Mouse (Mus musculus) CH12.LX (cell line): Measurements from ENCODE around the gene Eif4h. TPM values are rescaled to one million over a fixed set of nuclear protein-coding genes. Genes with fewer than 3 reads are reported as not detected.
A peak's percentile ranks its signal among the peaks of the same experiment; 100 is the strongest.

Source experiments
- DNase-seq: peaks from one replicate; pipeline ENCODE4 v3.0.0-alpha.2; 2013; ENCODE audit errors: extremely low read depth
- H3K27ac ChIP-seq: 2 replicates; pipeline ENCODE4 v1.5.1; 2012; ENCODE audit warnings: low read depth, mild to moderate bottlenecking, control low read depth, moderate library complexity; ENCODE audit not compliant: insufficient read depth
- H3K27me3 ChIP-seq: replicated peaks from 2 replicates; pipeline ENCODE3; 2012; ENCODE audit warnings: inconsistent platforms
- H3K36me3 ChIP-seq, 2 experiments: replicated peaks in 1 of 2; 2 replicates each; pipeline versions ENCODE3 to v1.6.1; 2012; ENCODE audit warnings: inconsistent platforms in 1 of 2, low read length in 1 of 2, mild to moderate bottlenecking in 1 of 2, mixed read lengths in 1 of 2, moderate library complexity in 1 of 2; ENCODE audit not compliant: control insufficient read depth in 1 of 2, insufficient read depth in 1 of 2
- H3K4me1 ChIP-seq, 2 experiments: 2 replicates each; pipeline ENCODE4 v1.6.1; 2012; ENCODE audit warnings: inconsistent platforms in 1 of 2, moderate library complexity in 1 of 2; ENCODE audit not compliant: insufficient read depth in 2 of 2, control insufficient read depth in 1 of 2
- H3K4me2 ChIP-seq: 2 replicates; pipeline ENCODE4 v1.6.1; 2012; ENCODE audit warnings: low read depth, mild to moderate bottlenecking, control low read depth; ENCODE audit not compliant: poor library complexity, insufficient read depth, severe bottlenecking
- H3K4me3 ChIP-seq, 3 experiments: fragments of 150-350 bp in 1 of 3; sonication (generic) in 1 of 3; replicated peaks in 1 of 3; 2 replicates each; pipeline versions ENCODE3 to v1.5.1; 2011 to 2012; ENCODE audit warnings: low read depth in 2 of 3, low read length in 2 of 3, mild to moderate bottlenecking in 2 of 3, moderate library complexity in 2 of 3, control low read depth in 1 of 3, improper control_type of control experiment in 1 of 3, inconsistent platforms in 1 of 3, mixed read lengths in 1 of 3; ENCODE audit not compliant: poor library complexity in 1 of 3
- H3K79me2 ChIP-seq: replicated peaks from 2 replicates; pipeline ENCODE4 v1.6.1; 2012; ENCODE audit warnings: mild to moderate bottlenecking, moderate library complexity; ENCODE audit not compliant: control insufficient read depth, poor library complexity, insufficient read depth, severe bottlenecking; ENCODE audit errors: extremely low read depth
- H3K9ac ChIP-seq: 2 replicates; pipeline ENCODE4 v1.6.1; 2012; ENCODE audit warnings: low read depth, mild to moderate bottlenecking, control low read depth, moderate library complexity; ENCODE audit not compliant: insufficient read depth
- H3K9me3 ChIP-seq: replicated peaks from 2 replicates; pipeline ENCODE3; 2012; ENCODE audit warnings: low read length, inconsistent platforms, mixed read lengths
- JUN ChIP-seq: IDR thresholded peaks from 2 replicates; pipeline ENCODE4 v1.6.1; 2011; ENCODE audit warnings: low read depth, mild to moderate bottlenecking, low read length, improper control_type of control experiment, moderate library complexity; ENCODE audit not compliant: insufficient read depth
- JUND ChIP-seq: conservative IDR thresholded peaks from 2 replicates; pipeline ENCODE4 v1.6.1; 2011; ENCODE audit warnings: low read depth, low read length, improper control_type of control experiment
- MAFK ChIP-seq: IDR thresholded peaks from 2 replicates; pipeline ENCODE4 v1.6.1; 2011; ENCODE audit warnings: low read length, improper control_type of control experiment; ENCODE audit not compliant: insufficient replicate concordance
- MAX ChIP-seq: IDR thresholded peaks from 2 replicates; pipeline ENCODE4 v1.6.1; 2011; ENCODE audit warnings: low read length, improper control_type of control experiment
- MEF2A ChIP-seq: IDR thresholded peaks from 2 replicates; pipeline ENCODE4 v1.6.1; 2014; ENCODE audit warnings: low read depth, mild to moderate bottlenecking, inconsistent platforms, low read length, improper control_type of control experiment, borderline replicate concordance
- NELFE ChIP-seq: IDR thresholded peaks from 2 replicates; pipeline ENCODE4 v1.6.1; 2011; ENCODE audit warnings: low read depth, low read length, improper control_type of control experiment
- NRF1 ChIP-seq: IDR thresholded peaks from 2 replicates; pipeline ENCODE4 v1.6.1; 2014; ENCODE audit warnings: low read depth, mild to moderate bottlenecking, inconsistent platforms, low read length, improper control_type of control experiment, moderate library complexity
- PAX5 ChIP-seq: IDR thresholded peaks from 2 replicates; pipeline ENCODE4 v1.6.1; 2012; ENCODE audit warnings: low read length, inconsistent platforms, mixed read lengths
- POLR2A ChIP-seq: IDR thresholded peaks from 2 replicates; pipeline ENCODE4 v1.6.1; 2011; ENCODE audit warnings: low read depth, mild to moderate bottlenecking, improper control_type of control experiment, low read length
- TCF12 ChIP-seq: IDR thresholded peaks from 2 replicates; pipeline ENCODE4 v1.6.1; 2014; ENCODE audit warnings: low read depth, mild to moderate bottlenecking, inconsistent platforms, low read length, improper control_type of control experiment
- UBTF ChIP-seq: IDR thresholded peaks from 2 replicates; pipeline ENCODE4 v1.6.1; 2012; ENCODE audit warnings: low read depth, mild to moderate bottlenecking, inconsistent platforms, low read length, improper control_type of control experiment, moderate library complexity
- USF1 ChIP-seq: IDR thresholded peaks from 2 replicates; pipeline ENCODE4 v1.6.1; 2014; ENCODE audit warnings: low read depth, mild to moderate bottlenecking, inconsistent platforms, low read length, improper control_type of control experiment
- USF2 ChIP-seq: conservative IDR thresholded peaks from 2 replicates; pipeline ENCODE4 v1.6.1; 2011; ENCODE audit warnings: low read depth, low read length, improper control_type of control experiment
- ZC3H11A ChIP-seq: IDR thresholded peaks from 2 replicates; pipeline ENCODE4 v1.6.1; 2012; ENCODE audit warnings: low read depth, mild to moderate bottlenecking, inconsistent platforms, low read length, improper control_type of control experiment
- ZNF384 ChIP-seq: IDR thresholded peaks from 2 replicates; pipeline ENCODE4 v1.6.1; 2012; ENCODE audit warnings: low read depth, low read length, improper control_type of control experiment, inconsistent platforms
- dilution Hi-C: fragments of 300-500 bp; cut with MboI; formaldehyde crosslinking; loops from 2 replicates; pipeline ENCODE4 v1.14.3; 2020; ENCODE audit warnings: low sequenced_read_pairs; ENCODE audit not compliant: extremely low pct_unique_long_range_greater_than_20kb, extremely low pct_ligation_motif_present
- in situ Hi-C: fragments of 300-500 bp; cut with MboI; formaldehyde crosslinking; loops from 3 replicates; pipeline ENCODE4 v1.14.3; 2019; ENCODE audit warnings: low sequenced_read_pairs, low pct_ligation_motif_present, low pct_unique_long_range_greater_than_20kb, mixed read lengths
- polyA plus RNA-seq: library from polyadenylated mRNA; unstranded; fragments of >175 nt; gene quantifications from 2 replicates; pipeline ENCODE4 v1.2.1, GENCODE M21; 2012; ENCODE audit warnings: low read depth; ENCODE audit not compliant: insufficient read length
- total RNA-seq, 2 experiments: library from RNA; depleted of rRNA; stranded (reverse); fragments of 300-350 nt in 1 of 2; fragments of >200 nt in 1 of 2; gene quantifications; 2 replicates each; pipeline ENCODE4 v1.2.3; 2012 to 2014

The Eif4h gene
- total and polyA plus RNA-seq, 3 experiments, result 391 to 470 (median 408) TPM

- no peaks in the 10 kb centered on the region for H3K79me2 ChIP-seq
- in situ Hi-C loops, result no loop called here
- no peaks in the 10 kb centered on the region for H3K27me3 ChIP-seq
- H3K9me3 ChIP-seq, result no peaks in the 10 kb centered on the region
- H3K36me3 ChIP-seq, result peaks cover 0 to 32% of the 10 kb centered on the region in 2 experiments
- dilution Hi-C loops, result no loop called here
- H3K4me2 ChIP-seq, result peak overlapping the region; percentile 27; the same call in 1 of the 2 replicates
- H3K4me3 ChIP-seq, result peak overlapping the region; percentile 26 to 59 (median 54)
- DNase-seq, result peak; percentile 55
- peaks cover 31 to 50% of the 10 kb centered on the region in 2 experiments for H3K4me1 ChIP-seq
- H3K9ac ChIP-seq, result peak overlapping the region; percentile 28; the same call in 1 of the 2 replicates
- TF ChIP-seq POLR2A, result peak; percentile 46; the same call in 1 of the 2 replicates
- TF ChIP-seq UBTF, result 0 out of 2 replicates have a peak, but pooled peaks have one; percentile 23
- TF ChIP-seq MAFK, result no peak
- TF ChIP-seq ZC3H11A, result no peak
- no peak for TF ChIP-seq MAX
- 0 out of 2 replicates have a peak, but pooled peaks have one; percentile 26 for TF ChIP-seq TCF12
- TF ChIP-seq NRF1, result no peak
- no peak for TF ChIP-seq PAX5
- no peak for TF ChIP-seq USF1
- TF ChIP-seq JUN, result no peak
- TF ChIP-seq ZNF384, result no peak
- TF ChIP-seq, all 38 proteins: peak for 3
- H3K27ac ChIP-seq, result peak overlapping the region; percentile 7; the same call in 1 of the 2 replicates
Measured at GRCm38 (mm10) chr5:134678031-134678430, 38.7 kb upstream of the Eif4h start.

DNA sequence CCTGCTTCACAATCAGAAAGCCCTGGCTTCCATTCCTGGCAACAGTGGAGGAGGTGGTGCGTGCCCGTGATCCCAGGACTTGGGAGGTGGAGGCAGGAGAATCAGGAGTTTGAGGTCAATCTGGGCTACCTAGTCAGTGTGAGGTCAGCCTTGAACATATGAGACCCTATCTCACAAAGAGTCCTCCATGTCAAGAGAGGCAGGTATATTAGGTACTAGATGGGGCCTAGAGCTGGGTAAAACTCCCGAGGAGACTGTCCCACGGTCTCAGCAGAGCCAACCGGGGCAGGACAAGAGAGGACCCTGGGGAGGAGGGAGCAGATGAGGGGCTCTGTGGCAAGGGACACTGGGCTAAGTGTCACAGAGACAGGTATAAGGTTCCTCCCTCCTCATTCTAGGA lies 38.2 kb upstream of the Eif4h start:
- Histone ChIP-seq H3K4me2 (no peak overlapping the region; the same call in 1 of the 2 replicates), H3K27me3 (no peaks in the 10 kb centered on the region), H3K27ac (peak overlapping the region; percentile 7; the same call in 1 of the 2 replicates), H3K4me1 (peaks cover 31 to 54% of the 10 kb centered on the region in 2 experiments), H3K36me3 (peaks cover 4 to 35% of the 10 kb centered on the region in 2 experiments), H3K79me2 (no peaks in the 10 kb centered on the region), H3K4me3 (peak overlapping the region; percentile 26 to 59 (median 54)), H3K9me3 (no peaks in the 10 kb centered on the region), H3K9ac (no peak overlapping the region)
- no peak for DNase-seq
- in situ Hi-C loops (no loop called here), dilution Hi-C loops (no loop called here)
- no peak for TF ChIP-seq USF1
- no peak for TF ChIP-seq MEF2A
- TF ChIP-seq JUND, result no peak
- TF ChIP-seq USF2, result no peak
- TF ChIP-seq PAX5, result no peak
- TF ChIP-seq NELFE, result no peak
